Mouse (Mus musculus) cerebellum, adult 2 months (tissue): ENCODE results near the gene Plxnc1. TPM values are rescaled to one million over a fixed set of nuclear protein-coding genes. Genes with fewer than 3 reads are reported as not detected.

Source experiments
- DNase-seq, 2 experiments: peaks; one replicate each; pipeline ENCODE4 v3.0.0; 2021
- H3K27ac ChIP-seq: fragments of 200-500 bp; 2 replicates; pipeline ENCODE4 v1.5.1; 2012; ENCODE audit warnings: low read length, control low read depth, inconsistent platforms; ENCODE audit not compliant: insufficient read depth
- H3K27me3 ChIP-seq: fragments of 200-500 bp; 2 replicates; pipeline ENCODE4 v1.6.1; 2012; ENCODE audit warnings: inconsistent platforms, mild to moderate bottlenecking, low read length, moderate library complexity; ENCODE audit not compliant: control insufficient read depth, insufficient read depth
- H3K4me1 ChIP-seq: fragments of 200-500 bp; 2 replicates; pipeline ENCODE4 v1.6.1; 2011; ENCODE audit warnings: low read length; ENCODE audit not compliant: control insufficient read depth, insufficient read depth
- H3K4me3 ChIP-seq: fragments of 200-500 bp; replicated peaks from 2 replicates; pipeline ENCODE3; 2011; ENCODE audit warnings: mild to moderate bottlenecking, low read depth, low read length, control low read depth; ENCODE audit not compliant: insufficient read depth
- CTCF ChIP-seq: fragments of 200-500 bp; IDR thresholded peaks from 2 replicates; pipeline ENCODE4 v1.5.1; 2011; ENCODE audit warnings: low read depth, mild to moderate bottlenecking, control low read depth, low read length, moderate library complexity, borderline replicate concordance; ENCODE audit not compliant: insufficient read depth
- POLR2A ChIP-seq: fragments of 200-500 bp; IDR thresholded peaks from 2 replicates; pipeline ENCODE4 v1.6.1; 2011; ENCODE audit warnings: low read length, control low read depth, borderline replicate concordance; ENCODE audit not compliant: insufficient read depth
- WGBS: fragments of 180-500 bp; shearing (Covaris S2); methylation state at CpG from one replicate; pipeline ENCODE4 v1.1.7; 2018; 5-methylcytosine and 5-hydroxymethylcytosine counted together
- polyA plus RNA-seq: library from polyadenylated mRNA; depleted of rRNA; stranded (reverse); fragments of >200 nt; gene quantifications from 2 replicates; pipeline ENCODE4 v1.2.3, GENCODE M21; 2012

The Plxnc1 gene
- polyA plus RNA-seq, 1 experiment, result 8.2 TPM

DNA sequence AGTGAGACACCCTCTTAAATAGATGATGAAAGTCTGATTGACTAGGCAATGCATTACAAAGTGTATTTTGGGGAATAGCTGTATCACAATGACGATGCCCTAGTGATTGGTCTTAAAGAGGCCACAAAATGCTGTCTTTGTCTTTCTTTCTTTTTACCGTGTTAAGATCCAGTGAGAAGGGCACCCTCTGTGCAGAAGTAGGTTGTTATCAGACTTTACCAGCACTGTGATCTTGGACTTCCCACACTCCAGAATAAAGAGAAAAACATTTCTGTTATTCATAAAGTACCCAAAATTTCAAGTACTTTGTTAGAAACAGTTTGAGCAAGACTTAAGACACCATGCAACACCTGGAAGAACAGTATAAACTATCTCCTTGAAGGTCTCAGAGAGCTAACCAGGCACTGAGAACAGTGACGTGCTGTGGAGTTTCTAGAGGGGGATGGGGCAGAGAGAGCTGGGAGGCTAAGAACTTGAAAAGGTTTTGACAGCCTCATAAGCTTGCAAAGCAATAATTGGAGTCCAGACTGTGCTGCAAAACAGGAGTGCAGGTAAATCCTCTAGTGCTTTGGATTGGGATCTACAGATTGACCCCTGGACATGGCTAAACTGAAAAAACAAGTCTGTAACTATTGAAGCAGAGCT is 163.9 kb downstream of the Plxnc1 start:
- no peaks in the 10 kb centered on the region for H3K27me3 ChIP-seq
- WGBS, result 86% methylated on average over 3 of the region's 3 CpGs
- TF ChIP-seq POLR2A (no peak), CTCF (no peak)
- H3K27ac ChIP-seq, result no peak overlapping the region
- DNase-seq, result no peak
- no peaks in the 10 kb centered on the region for H3K4me1 ChIP-seq
- H3K4me3 ChIP-seq, result no peak overlapping the region

- H3K27me3 ChIP-seq, result no peaks in the 10 kb centered on the region
- no peak for TF ChIP-seq CTCF
- no peak for TF ChIP-seq POLR2A
- no peak overlapping the region for H3K27ac ChIP-seq
- WGBS, result 96% methylated on average over 4 of the region's 4 CpGs
- no peaks in the 10 kb centered on the region for H3K4me1 ChIP-seq
- DNase-seq, result no peak
- no peak overlapping the region for H3K4me3 ChIP-seq
Measured at GRCm38 (mm10) chr10:94779319-94779718, 165.3 kb downstream of the Plxnc1 start.

GRCm38 (mm10) chr10:94777576-94777975 is 167.1 kb downstream of the Plxnc1 start:
- 74% methylated on average over 3 of the region's 3 CpGs for WGBS
- Histone ChIP-seq H3K4me3 (no peak overlapping the region), H3K27ac (no peak overlapping the region), H3K27me3 (no peaks in the 10 kb centered on the region), H3K4me1 (no peaks in the 10 kb centered on the region)
- DNase-seq, result no peak
- TF ChIP-seq POLR2A, result no peak
- no peak for TF ChIP-seq CTCF

- no peaks in the 10 kb centered on the region for H3K27me3 ChIP-seq
- H3K27ac ChIP-seq, result no peak overlapping the region
- no peak overlapping the region for H3K4me3 ChIP-seq
- peak in 1 of 2 experiments; percentile 8 for DNase-seq
- no peaks in the 10 kb centered on the region for H3K4me1 ChIP-seq
- 18% methylated on average over 3 of the region's 3 CpGs for WGBS
- TF ChIP-seq POLR2A (no peak), CTCF (no peak)
Measured at GRCm38 (mm10) chr10:94771496-94771895, 173.1 kb downstream of the Plxnc1 start.

- H3K4me3 ChIP-seq, result no peak overlapping the region
- no peaks in the 10 kb centered on the region for H3K27me3 ChIP-seq
- H3K4me1 ChIP-seq, result no peaks in the 10 kb centered on the region
- no peak for TF ChIP-seq POLR2A
- no peak for TF ChIP-seq CTCF
- peak; percentile 24 to 51 for DNase-seq
- H3K27ac ChIP-seq, result no peak overlapping the region
- WGBS, result 28% methylated on average over 2 of the region's 2 CpGs
Measured at GRCm38 (mm10) chr10:94747011-94747410, 197.6 kb downstream of the Plxnc1 start.

GRCm38 (mm10) chr10:94741459-94741858 is 203.2 kb downstream of the Plxnc1 start:
- Histone ChIP-seq H3K4me1 (no peaks in the 10 kb centered on the region), H3K27ac (no peak overlapping the region), H3K4me3 (no peak overlapping the region), H3K27me3 (no peaks in the 10 kb centered on the region)
- no peak for TF ChIP-seq CTCF
- TF ChIP-seq POLR2A, result no peak
- DNase-seq, result no peak
- WGBS, result over 99% methylated on average over 3 of the region's 3 CpGs
